Mouse (Mus musculus): ENCODE data around the gene Nceh1. TPM values are rescaled to one million over a fixed set of nuclear protein-coding genes. Genes with fewer than 3 reads are reported as not detected.

Gene Nceh1
- total and polyA plus RNA-seq, 3 experiments, result 8.2 to 9.3 TPM; not detected in 1

GRCm38 (mm10) chr3:27145733-27146132 is 37.0 kb upstream of the Nceh1 start:
- no peak overlapping the region for H3K4me3 ChIP-seq (ENCODE audit: control insufficient read depth in 1 of 2, insufficient read depth in 1 of 2, low read depth in 2 of 2, low read length in 2 of 2)
- H3K36me3 ChIP-seq (ENCODE audit: control insufficient read depth in 1 of 2, insufficient read depth in 2 of 2, low read length in 2 of 2), result peaks cover 0 to 42% of the 10 kb centered on the region in 2 experiments; a peak in 2 of 4 replicates
- H3K27me3 ChIP-seq (ENCODE audit: control insufficient read depth in 1 of 2, insufficient read depth in 2 of 2, low read length in 2 of 2), result no peaks in the 10 kb centered on the region
- H3K4me1 ChIP-seq (ENCODE audit: control insufficient read depth in 1 of 2, insufficient read depth in 2 of 2, low read length in 2 of 2), result no peaks in the 10 kb centered on the region
- H3K9ac ChIP-seq (ENCODE audit: control insufficient read depth, low read depth, low read length, poor library complexity, severe bottlenecking), result no peak overlapping the region
- peaks cover 2% of the 10 kb centered on the region; the same call in 1 of the 2 replicates for H3K79me2 ChIP-seq (ENCODE audit: control insufficient read depth, insufficient read depth, low read length, poor library complexity)
- H3K9me3 ChIP-seq (replicated peaks; ENCODE audit: insufficient read depth, low read length), result no peaks in the 10 kb centered on the region
- H3K27ac ChIP-seq (ENCODE audit: control insufficient read depth, low read depth, low read length), result no peak overlapping the region
- TF ChIP-seq POLR2AphosphoS2 (IDR thresholded peaks at IDR 0.05; ENCODE audit: low read length), result no peak
- no peak for TF ChIP-seq POLR2AphosphoS5 (IDR thresholded peaks at IDR 0.05; ENCODE audit: borderline replicate concordance, low read depth, low read length)
- no peak for TF ChIP-seq BHLHE40 (IDR thresholded peaks at IDR 0.05; ENCODE audit: borderline replicate concordance, low read depth, low read length)
- TF ChIP-seq EP300 (IDR thresholded peaks at IDR 0.05; ENCODE audit: low read depth in 1 of 2, low read length in 2 of 2), result no peak
- TF ChIP-seq TBP (IDR thresholded peaks at IDR 0.05; ENCODE audit: low read depth, low read length), result no peak
- no peak for TF ChIP-seq POLR2A (IDR thresholded peaks at IDR 0.05; ENCODE audit: control insufficient read depth in 1 of 2, insufficient read depth in 1 of 2, low read depth in 1 of 2, low read length in 2 of 2, poor library complexity in 1 of 2)
- no peak for TF ChIP-seq E2F4 (IDR thresholded peaks at IDR 0.05; ENCODE audit: borderline replicate concordance, low read depth, low read length)
- TF ChIP-seq MAFK (IDR thresholded peaks at IDR 0.05; ENCODE audit: borderline replicate concordance, low read depth, low read length), result no peak
- no peak for TF ChIP-seq SIN3A (IDR thresholded peaks at IDR 0.05; ENCODE audit: low read length)
- TF ChIP-seq MYC (IDR thresholded peaks at IDR 0.05; ENCODE audit: low read depth, low read length), result no peak
- TF ChIP-seq ZC3H11A (IDR thresholded peaks at IDR 0.05; ENCODE audit: low read depth, low read length), result no peak
- TF ChIP-seq MAX (IDR thresholded peaks at IDR 0.05; ENCODE audit: low read length), result no peak
- no peak for TF ChIP-seq TCF12 (IDR thresholded peaks at IDR 0.05; ENCODE audit: low read depth, low read length)
- DNase-seq (ENCODE audit: low read depth, low spot score), result no peak

DNA sequence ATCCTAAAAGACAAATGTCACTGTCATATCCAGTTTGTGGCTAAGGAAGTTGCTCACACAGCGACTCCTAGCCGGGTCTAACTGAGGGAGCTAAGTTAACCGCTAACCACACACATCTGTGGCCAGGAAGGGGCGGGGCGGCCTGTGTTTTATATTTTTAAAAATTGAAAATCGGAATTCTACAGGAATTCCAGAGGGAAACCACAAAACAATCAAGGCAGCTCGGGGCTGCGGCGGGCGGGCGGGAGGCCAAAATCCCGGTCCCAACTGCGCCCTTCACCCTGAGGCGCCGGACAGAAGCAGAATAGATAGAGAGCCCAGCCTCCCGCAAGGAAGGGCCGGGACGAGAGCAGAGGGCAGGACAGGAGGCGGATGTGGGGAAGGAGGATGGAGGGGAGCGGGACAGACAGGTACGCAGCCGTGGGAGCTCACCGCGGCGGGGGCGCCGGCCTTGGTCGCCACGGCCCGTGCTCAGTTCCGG is 29.5 kb upstream of the Nceh1 start:
- DNase-seq (ENCODE audit: low read depth, low spot score), result peak; percentile 84
- no peaks in the 10 kb centered on the region for H3K27me3 ChIP-seq (ENCODE audit: control insufficient read depth in 1 of 2, insufficient read depth in 2 of 2, low read length in 2 of 2)
- H3K9me3 ChIP-seq (replicated peaks; ENCODE audit: insufficient read depth, low read length), result no peaks in the 10 kb centered on the region
- H3K27ac ChIP-seq (ENCODE audit: control insufficient read depth, low read depth, low read length), result peak overlapping the region; percentile 61
- H3K9ac ChIP-seq (ENCODE audit: control insufficient read depth, low read depth, low read length, poor library complexity, severe bottlenecking), result peak overlapping the region; percentile 96
- peak overlapping the region; percentile 75 to 91 for H3K4me3 ChIP-seq (ENCODE audit: control insufficient read depth in 1 of 2, insufficient read depth in 1 of 2, low read depth in 2 of 2, low read length in 2 of 2)
- H3K36me3 ChIP-seq (ENCODE audit: control insufficient read depth in 1 of 2, insufficient read depth in 2 of 2, low read length in 2 of 2), result peaks cover 12 to 27% of the 10 kb centered on the region in 2 experiments
- peaks cover 9 to 21% of the 10 kb centered on the region in 2 experiments for H3K4me1 ChIP-seq (ENCODE audit: control insufficient read depth in 1 of 2, insufficient read depth in 2 of 2, low read length in 2 of 2)
- H3K79me2 ChIP-seq (ENCODE audit: control insufficient read depth, insufficient read depth, low read length, poor library complexity), result peaks cover 23% of the 10 kb centered on the region
- TF ChIP-seq RCOR1 (IDR thresholded peaks at IDR 0.05; ENCODE audit: low read depth, low read length) (peak; percentile 53; the same call in 1 of the 2 replicates), ETS1 (IDR thresholded peaks at IDR 0.05; ENCODE audit: low read depth, low read length) (peak; percentile 66), CHD1 (IDR thresholded peaks at IDR 0.05; ENCODE audit: low read depth, low read length) (no peak), ZC3H11A (IDR thresholded peaks at IDR 0.05; ENCODE audit: low read depth, low read length) (no peak), SIN3A (IDR thresholded peaks at IDR 0.05; ENCODE audit: low read length) (peak; percentile 82), ZMIZ1 (IDR thresholded peaks at IDR 0.05; ENCODE audit: low read depth, low read length) (no peak), HCFC1 (IDR thresholded peaks at IDR 0.05; ENCODE audit: low read depth, low read length) (no peak), POLR2A (IDR thresholded peaks at IDR 0.05; ENCODE audit: control insufficient read depth in 1 of 2, insufficient read depth in 1 of 2, low read depth in 1 of 2, low read length in 2 of 2, poor library complexity in 1 of 2) (no peak), UBTF (IDR thresholded peaks at IDR 0.05; ENCODE audit: borderline replicate concordance, insufficient read depth, low read depth, low read length) (no peak), TAL1 (IDR thresholded peaks at IDR 0.05; ENCODE audit: low read length) (no peak), RAD21 (IDR thresholded peaks at IDR 0.05; ENCODE audit: low read depth, low read length) (no peak), TCF12 (IDR thresholded peaks at IDR 0.05; ENCODE audit: low read depth, low read length) (0 out of 2 replicates have a peak, but pooled peaks have one; percentile 16), JUND (IDR thresholded peaks at IDR 0.05; ENCODE audit: low read depth, low read length) (no peak), NRF1 (IDR thresholded peaks at IDR 0.05; ENCODE audit: insufficient read depth, low read depth, low read length, poor library complexity, severe bottlenecking) (no peak), SMC3 (IDR thresholded peaks at IDR 0.05; ENCODE audit: low read depth, low read length) (no peak), MYC (IDR thresholded peaks at IDR 0.05; ENCODE audit: low read depth, low read length) (no peak), POLR2AphosphoS2 (IDR thresholded peaks at IDR 0.05; ENCODE audit: low read length) (no peak), GATA1 (IDR thresholded peaks at IDR 0.05; ENCODE audit: low read depth, low read length) (no peak), EP300 (IDR thresholded peaks at IDR 0.05; ENCODE audit: low read depth in 1 of 2, low read length in 2 of 2) (peak; percentile 26 to 55; a peak in 1 of 4 replicates), MYB (IDR thresholded peaks at IDR 0.05; ENCODE audit: low read depth, low read length) (no peak), MXI1 (IDR thresholded peaks at IDR 0.05; ENCODE audit: low read depth, low read length) (peak; percentile 12; the same call in 1 of the 2 replicates), KAT2A (conservative IDR thresholded peaks at IDR 0.05; ENCODE audit: low read depth, low read length) (no peak), POLR2AphosphoS5 (IDR thresholded peaks at IDR 0.05; ENCODE audit: borderline replicate concordance, low read depth, low read length) (no peak), BHLHE40 (IDR thresholded peaks at IDR 0.05; ENCODE audit: borderline replicate concordance, low read depth, low read length) (no peak), USF2 (IDR thresholded peaks at IDR 0.05; ENCODE audit: borderline replicate concordance in 1 of 2, insufficient read depth in 1 of 2, low read depth in 1 of 2, low read length in 2 of 2) (no peak)

Data from MEL (cell line).